Comparison of ENCODE assay signal across 24 mouse cellular contexts in the genomic region with DNA sequence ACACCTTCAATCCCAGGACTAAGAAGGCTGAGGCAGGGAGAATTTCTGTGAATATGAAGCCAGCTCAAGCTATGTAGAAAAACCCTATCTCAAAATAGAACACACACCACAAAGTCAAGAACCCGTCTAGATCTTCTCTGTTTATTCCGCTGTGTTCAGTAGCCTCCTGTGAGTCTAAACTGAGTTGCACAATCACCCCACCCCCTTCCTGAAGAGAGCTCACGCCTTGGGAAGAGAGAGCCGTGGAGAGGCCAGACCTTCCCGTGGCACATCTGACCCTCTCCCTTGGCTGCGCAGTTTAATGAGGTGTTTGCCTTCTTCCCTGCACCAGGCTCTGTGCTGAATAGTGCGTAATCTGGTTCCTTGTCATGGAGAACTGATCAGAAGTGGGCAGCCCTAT.
DNase-seq lines count a peak whose midpoint lies in the region; ATAC-seq and TF ChIP-seq lines count a peak whose summit lies in the region.
"Had no signal": no experiment of that assay in that cellular context is flagged by ENCODE, and none has a peak within 500 bp of the region (broad histone marks: within the 10 kb centered on the region; RNA-seq: fewer than 3 reads in every experiment).

No protein-coding gene starts in this region.

- peaks cover 4% of the 10 kb centered on the region; the same call in 1 of the 2 replicates for H3K4me1 ChIP-seq in lung, adult 2 months (ENCODE audit: control insufficient read depth, insufficient read depth, low read length)
- H3K4me1 ChIP-seq: forebrain, embryonic 13.5 days; liver, embryonic 12.5 days; lung, embryonic 15.5 days had no signal

- H3K4me3 ChIP-seq in lung, adult 2 months (replicated peaks; ENCODE audit: extremely low read depth, low read depth, low read length): no peak overlapping the region
- no peak overlapping the region for H3K4me3 ChIP-seq in gastrocnemius, adult 2 months
- H3K4me3 ChIP-seq: forebrain, embryonic 13.5 days; heart, embryonic 10.5 days; hindbrain, embryonic 10.5 days; liver, embryonic 12.5 days; lung, embryonic 15.5 days; midbrain, embryonic 10.5 days had no signal

- WGBS in lung, adult 2 months: 27% methylated on average over 7 of the region's 7 CpGs

- no peak for TF ChIP-seq POLR2A in lung, adult 2 months (IDR thresholded peaks at IDR 0.05; ENCODE audit: borderline replicate concordance, extremely low read depth, low read depth, low read length)

- no peak overlapping the region for H3K27ac ChIP-seq in gastrocnemius, adult 2 months
- H3K27ac ChIP-seq: forebrain, embryonic 13.5 days; heart, embryonic 10.5 days; hindbrain, embryonic 10.5 days; hindbrain, postnatal 0 days; liver, embryonic 12.5 days; lung, embryonic 15.5 days; midbrain, embryonic 10.5 days had no signal

- DNase-seq in lung, adult 2 months: peak; percentile 35
- peak; percentile 46 for DNase-seq in lung, postnatal 25 days (ENCODE audit: low spot score)
- DNase-seq in yolk sac, embryonic 10.5 days (ENCODE audit: low spot score): peak; percentile 21
- no peak for DNase-seq in gastrocnemius, adult 2 months
- DNase-seq in heart, postnatal 36 days: no peak
- DNase-seq in left cerebral cortex, adult 18-20 months (ENCODE audit: low spot score in 2 of 2): no peak
- DNase-seq: adrenal gland, adult 8-10 months; cerebellum, adult 2 months; cerebellum, postnatal 36 days; kidney, adult 18-20 months; kidney, postnatal 4 days; left cerebral cortex, postnatal 4 days; right cerebral cortex, postnatal 25 days; spleen, adult 18-20 months; thymus, postnatal 14 days had no signal

- intact Hi-C loops in gastrocnemius, adult 2 months (cut with DNase I): no loop called here
- intact Hi-C loops in heart, postnatal 36 days (cut with DNase I): no loop called here

- no peak for TF ChIP-seq CTCF in lung, adult 2 months (IDR thresholded peaks at IDR 0.05; ENCODE audit: insufficient read depth, low read length)
- TF ChIP-seq CTCF in gastrocnemius, adult 2 months (IDR thresholded peaks at IDR 0.05): no peak

- ATAC-seq in granulocyte monocyte progenitor cell, adult 5-6 weeks (replicated peaks; ENCODE audit: poor library complexity, severe bottlenecking): peak; percentile 88
- ATAC-seq: activated CD4-positive, CD25-positive, alpha-beta regulatory T cell, adult 4 months; forebrain, embryonic 13.5 days; hindbrain, postnatal 0 days; liver, embryonic 12.5 days had no signal

Comparison
In these comparisons a context has a peak if more than half of its experiments do, and no peak if none do; other contexts are left out.
1. DNase-seq: peak in lung, adult 2 months (single experiment), lung, postnatal 25 days (single experiment) and yolk sac, embryonic 10.5 days (single experiment); none in gastrocnemius, adult 2 months (single experiment), heart, postnatal 36 days (0 of 2) and left cerebral cortex, adult 18-20 months (0 of 2).